Mouse (Mus musculus): ENCODE measurements at regions not wholly inside any gene's neighbourhood (a gene's known extent, or its start where the extent isn't known, plus 50 kb on each side); places are given as distances from the start of the nearest gene placed in this dataset.

- H3K4me3 ChIP-seq (ENCODE audit: low read depth, low read length), result no peak overlapping the region
- H3K4me2 ChIP-seq (ENCODE audit: low read length), result peak overlapping the region; percentile 34
- peak overlapping the region; percentile 23 for H3K9ac ChIP-seq (ENCODE audit: low read length)
- H3K9me3 ChIP-seq (ENCODE audit: control insufficient read depth, low read length), result no peaks in the 10 kb centered on the region
- ATAC-seq (replicated peaks; ENCODE audit: low FRiP score, low TSS enrichment, low read depth) (peak; percentile 65; the same call in 1 of the 2 replicates), DNase-seq (ENCODE audit: low spot score) (peak; percentile 79)
- H3K27ac ChIP-seq (ENCODE audit: low read depth), result peak overlapping the region; percentile 90
- H3K4me1 ChIP-seq (replicated peaks; ENCODE audit: control insufficient read depth, insufficient read depth, low read length), result peaks cover 27% of the 10 kb centered on the region
- no peaks in the 10 kb centered on the region for H3K27me3 ChIP-seq (replicated peaks; ENCODE audit: control insufficient read depth, insufficient read depth, low read length)
- no peaks in the 10 kb centered on the region for H3K36me3 ChIP-seq (ENCODE audit: control insufficient read depth, insufficient read depth, low read length)
- WGBS, result 7% methylated on average over 12 of the region's 12 CpGs
Measured at GRCm38 (mm10) chr3:52179686-52180085, 74.8 kb upstream of the Maml3 start.

- Histone ChIP-seq H3K27me3 (replicated peaks; ENCODE audit: control insufficient read depth, insufficient read depth, low read length) (no peaks in the 10 kb centered on the region), H3K9me3 (ENCODE audit: control insufficient read depth, low read length) (no peaks in the 10 kb centered on the region), H3K36me3 (ENCODE audit: control insufficient read depth, insufficient read depth, low read length) (no peaks in the 10 kb centered on the region), H3K4me2 (ENCODE audit: low read length) (no peak overlapping the region), H3K9ac (ENCODE audit: low read length) (no peak overlapping the region), H3K27ac (ENCODE audit: low read depth) (peak overlapping the region; percentile 90), H3K4me3 (ENCODE audit: low read depth, low read length) (no peak overlapping the region), H3K4me1 (replicated peaks; ENCODE audit: control insufficient read depth, insufficient read depth, low read length) (peaks cover 27% of the 10 kb centered on the region)
- 46% methylated on average over 8 of the region's 8 CpGs for WGBS
- no peak for ATAC-seq (replicated peaks; ENCODE audit: low FRiP score, low TSS enrichment, low read depth)
- peak; percentile 57 for DNase-seq (ENCODE audit: low spot score)
Measured at GRCm38 (mm10) chr3:52180306-52180705, 75.4 kb upstream of the Maml3 start.

GRCm38 (mm10) chr3:52180785-52181184 is 75.9 kb upstream of the Maml3 start:
- WGBS, result 28% methylated on average over 10 of the region's 10 CpGs
- ATAC-seq (replicated peaks; ENCODE audit: low FRiP score, low TSS enrichment, low read depth), result peak; percentile 79
- peak overlapping the region; percentile 90 for H3K27ac ChIP-seq (ENCODE audit: low read depth)
- H3K36me3 ChIP-seq (ENCODE audit: control insufficient read depth, insufficient read depth, low read length), result no peaks in the 10 kb centered on the region
- no peaks in the 10 kb centered on the region for H3K27me3 ChIP-seq (replicated peaks; ENCODE audit: control insufficient read depth, insufficient read depth, low read length)
- DNase-seq (ENCODE audit: low spot score), result peak; percentile 73
- H3K9ac ChIP-seq (ENCODE audit: low read length), result no peak overlapping the region
- 0 out of 2 replicates have a peak overlapping the region, but pooled peaks have one; percentile 7 for H3K4me2 ChIP-seq (ENCODE audit: low read length)
- peaks cover 27% of the 10 kb centered on the region for H3K4me1 ChIP-seq (replicated peaks; ENCODE audit: control insufficient read depth, insufficient read depth, low read length)
- no peak overlapping the region for H3K4me3 ChIP-seq (ENCODE audit: low read depth, low read length)
- H3K9me3 ChIP-seq (ENCODE audit: control insufficient read depth, low read length), result no peaks in the 10 kb centered on the region

- no peaks in the 10 kb centered on the region for H3K36me3 ChIP-seq (ENCODE audit: control insufficient read depth, insufficient read depth, low read length)
- H3K9me3 ChIP-seq (ENCODE audit: control insufficient read depth, low read length), result no peaks in the 10 kb centered on the region
- no peak overlapping the region for H3K4me3 ChIP-seq (ENCODE audit: low read depth, low read length)
- no peaks in the 10 kb centered on the region for H3K27me3 ChIP-seq (replicated peaks; ENCODE audit: control insufficient read depth, insufficient read depth, low read length)
- H3K9ac ChIP-seq (ENCODE audit: low read length), result no peak overlapping the region
- 87% methylated on average over 9 of the region's 9 CpGs for WGBS
- ATAC-seq (replicated peaks; ENCODE audit: low FRiP score, low TSS enrichment, low read depth) (no peak), DNase-seq (ENCODE audit: low spot score) (no peak)
- H3K4me2 ChIP-seq (ENCODE audit: low read length), result 0 out of 2 replicates have a peak overlapping the region, but pooled peaks have one; percentile 7
- peaks cover 27% of the 10 kb centered on the region for H3K4me1 ChIP-seq (replicated peaks; ENCODE audit: control insufficient read depth, insufficient read depth, low read length)
- peak overlapping the region; percentile 90 for H3K27ac ChIP-seq (ENCODE audit: low read depth)
Measured at GRCm38 (mm10) chr3:52181326-52182101, 76.6 kb upstream of the Maml3 start.

GRCm38 (mm10) chr3:52184241-52184640 is 79.4 kb upstream of the Maml3 start:
- DNase-seq (ENCODE audit: low spot score), result no peak
- H3K4me1 ChIP-seq (replicated peaks; ENCODE audit: control insufficient read depth, insufficient read depth, low read length), result peaks cover 31% of the 10 kb centered on the region

GRCm38 (mm10) chr3:52185351-52185750 is 80.5 kb upstream of the Maml3 start:
- no peaks in the 10 kb centered on the region for H3K36me3 ChIP-seq (ENCODE audit: control insufficient read depth, insufficient read depth, low read length)
- no peaks in the 10 kb centered on the region for H3K27me3 ChIP-seq (replicated peaks; ENCODE audit: control insufficient read depth, insufficient read depth, low read length)
- no peak overlapping the region for H3K9ac ChIP-seq (ENCODE audit: low read length)
- H3K27ac ChIP-seq (ENCODE audit: low read depth), result no peak overlapping the region
- WGBS, result 38% methylated on average over 2 of the region's 2 CpGs
- H3K9me3 ChIP-seq (ENCODE audit: control insufficient read depth, low read length), result no peaks in the 10 kb centered on the region
- H3K4me1 ChIP-seq (replicated peaks; ENCODE audit: control insufficient read depth, insufficient read depth, low read length), result peaks cover 20% of the 10 kb centered on the region
- H3K4me2 ChIP-seq (ENCODE audit: low read length), result no peak overlapping the region
- DNase-seq (ENCODE audit: low spot score), result no peak
- no peak overlapping the region for H3K4me3 ChIP-seq (ENCODE audit: low read depth, low read length)
- ATAC-seq (replicated peaks; ENCODE audit: low FRiP score, low TSS enrichment, low read depth), result no peak

More at GRCm38 (mm10) chr3:52184241-52184640, 79.4 kb upstream of the Maml3 start:
- Histone ChIP-seq H3K9me3 (ENCODE audit: control insufficient read depth, low read length) (no peaks in the 10 kb centered on the region), H3K27me3 (replicated peaks; ENCODE audit: control insufficient read depth, insufficient read depth, low read length) (no peaks in the 10 kb centered on the region), H3K4me2 (ENCODE audit: low read length) (no peak overlapping the region), H3K27ac (ENCODE audit: low read depth) (no peak overlapping the region), H3K9ac (ENCODE audit: low read length) (no peak overlapping the region), H3K4me3 (ENCODE audit: low read depth, low read length) (no peak overlapping the region), H3K36me3 (ENCODE audit: control insufficient read depth, insufficient read depth, low read length) (no peaks in the 10 kb centered on the region)
- WGBS, result 88% methylated on average over 12 of the region's 12 CpGs
- ATAC-seq (replicated peaks; ENCODE audit: low FRiP score, low TSS enrichment, low read depth), result no peak

- no peak overlapping the region for H3K4me2 ChIP-seq (ENCODE audit: low read length)
- H3K4me1 ChIP-seq (replicated peaks; ENCODE audit: control insufficient read depth, insufficient read depth, low read length), result peaks cover 7% of the 10 kb centered on the region; the same call in 1 of the 2 replicates
- 56% methylated on average over 4 of the region's 4 CpGs for WGBS
- DNase-seq (ENCODE audit: low spot score), result peak; percentile 49
- H3K9ac ChIP-seq (ENCODE audit: low read length), result no peak overlapping the region
- H3K9me3 ChIP-seq (ENCODE audit: control insufficient read depth, low read length), result no peaks in the 10 kb centered on the region
- H3K36me3 ChIP-seq (ENCODE audit: control insufficient read depth, insufficient read depth, low read length), result no peaks in the 10 kb centered on the region
- no peak overlapping the region for H3K27ac ChIP-seq (ENCODE audit: low read depth)
- no peaks in the 10 kb centered on the region for H3K27me3 ChIP-seq (replicated peaks; ENCODE audit: control insufficient read depth, insufficient read depth, low read length)
- no peak overlapping the region for H3K4me3 ChIP-seq (ENCODE audit: low read depth, low read length)
- no peak for ATAC-seq (replicated peaks; ENCODE audit: low FRiP score, low TSS enrichment, low read depth)
Measured at GRCm38 (mm10) chr3:52187401-52187801, 80.7 kb upstream of the Foxo1 start.

GRCm38 (mm10) chr3:52188303-52188702 is 79.8 kb upstream of the Foxo1 start:
- H3K9ac ChIP-seq (ENCODE audit: low read length), result no peak overlapping the region
- WGBS, result 85% methylated on average over 6 of the region's 6 CpGs
- H3K9me3 ChIP-seq (ENCODE audit: control insufficient read depth, low read length), result no peaks in the 10 kb centered on the region
- no peaks in the 10 kb centered on the region for H3K36me3 ChIP-seq (ENCODE audit: control insufficient read depth, insufficient read depth, low read length)
- ATAC-seq (replicated peaks; ENCODE audit: low FRiP score, low TSS enrichment, low read depth), result no peak
- H3K4me2 ChIP-seq (ENCODE audit: low read length), result no peak overlapping the region
- no peak overlapping the region for H3K4me3 ChIP-seq (ENCODE audit: low read depth, low read length)
- peaks cover 11% of the 10 kb centered on the region for H3K4me1 ChIP-seq (replicated peaks; ENCODE audit: control insufficient read depth, insufficient read depth, low read length)
- no peak for DNase-seq (ENCODE audit: low spot score)
- no peaks in the 10 kb centered on the region for H3K27me3 ChIP-seq (replicated peaks; ENCODE audit: control insufficient read depth, insufficient read depth, low read length)
- no peak overlapping the region for H3K27ac ChIP-seq (ENCODE audit: low read depth)

GRCm38 (mm10) chr3:52189016-52189415 is 79.1 kb upstream of the Foxo1 start:
- ATAC-seq (replicated peaks; ENCODE audit: low FRiP score, low TSS enrichment, low read depth) (no peak), DNase-seq (ENCODE audit: low spot score) (no peak)
- Histone ChIP-seq H3K27me3 (replicated peaks; ENCODE audit: control insufficient read depth, insufficient read depth, low read length) (no peaks in the 10 kb centered on the region), H3K9me3 (ENCODE audit: control insufficient read depth, low read length) (no peaks in the 10 kb centered on the region), H3K9ac (ENCODE audit: low read length) (no peak overlapping the region), H3K27ac (ENCODE audit: low read depth) (no peak overlapping the region), H3K36me3 (ENCODE audit: control insufficient read depth, insufficient read depth, low read length) (no peaks in the 10 kb centered on the region), H3K4me2 (ENCODE audit: low read length) (no peak overlapping the region), H3K4me3 (ENCODE audit: low read depth, low read length) (no peak overlapping the region), H3K4me1 (replicated peaks; ENCODE audit: control insufficient read depth, insufficient read depth, low read length) (peaks cover 11% of the 10 kb centered on the region)
- 88% methylated on average over 6 of the region's 6 CpGs for WGBS

Measured in intestine, embryonic 14.5 days (tissue).